Mouse (Mus musculus): Measurements from ENCODE around the gene Pla2g16. TPM values are rescaled to one million over a fixed set of nuclear protein-coding genes. Genes with fewer than 3 reads are reported as not detected.

The Pla2g16 gene
- polyA plus RNA-seq, 1 experiment from 2014 or later, result 8.6 TPM

DNA sequence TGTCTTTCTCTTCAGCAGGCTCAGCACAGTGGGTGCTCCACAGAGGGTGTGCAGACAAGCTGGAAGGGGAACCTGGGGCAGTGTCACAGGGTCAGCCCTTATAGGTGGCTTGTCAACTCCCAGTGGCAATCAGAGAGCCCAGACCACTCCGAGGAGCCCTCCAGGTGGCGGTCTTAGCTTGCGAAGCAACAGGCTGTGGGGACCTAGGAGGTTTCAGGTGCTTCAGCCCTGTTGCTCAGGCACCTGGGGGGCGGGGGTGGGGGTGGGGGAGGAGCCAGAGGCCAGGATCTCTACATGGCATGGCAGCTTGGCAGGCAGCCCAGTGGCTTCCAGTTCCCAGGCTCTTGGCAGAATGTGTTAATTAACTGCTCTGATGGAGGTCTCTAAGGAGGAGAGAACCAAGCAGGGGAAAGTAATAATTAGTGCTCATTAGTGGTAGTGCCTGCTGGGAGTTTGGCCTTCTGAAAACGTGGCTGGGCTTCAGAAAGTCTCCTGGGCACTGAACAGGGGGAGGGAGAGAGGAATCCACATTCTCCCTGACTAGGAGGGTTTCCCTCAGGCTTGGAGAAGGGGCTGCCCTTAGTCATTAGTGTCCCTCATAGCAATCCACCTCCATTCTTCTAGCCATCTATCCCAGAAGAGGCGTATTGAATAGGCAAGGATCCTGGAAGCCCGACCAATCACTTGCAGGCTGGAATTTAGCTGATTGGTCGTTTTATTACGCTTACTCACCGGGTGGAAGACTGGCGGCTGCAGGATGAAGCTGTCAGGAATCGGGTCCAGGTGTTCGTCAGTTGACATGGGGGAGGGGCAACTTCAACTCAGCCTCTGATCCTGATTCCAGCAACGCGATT lies 48.9 kb downstream of the Pla2g16 start:
- Histone ChIP-seq H3K4me3 (ENCODE audit: low read depth, low read length) (peak overlapping the region; percentile 12), H3K9me3 (replicated peaks; ENCODE audit: control insufficient read depth, low read length) (no peaks in the 10 kb centered on the region), H3K27ac (replicated peaks; ENCODE audit: low read depth, low read length) (no peak overlapping the region), H3K9ac (replicated peaks; ENCODE audit: low read length) (peak overlapping the region; percentile 43; the same call in 1 of the 2 replicates), H3K4me1 (ENCODE audit: control insufficient read depth, insufficient read depth, low read length) (peaks cover 10% of the 10 kb centered on the region; the same call in 1 of the 2 replicates), H3K36me3 (replicated peaks; ENCODE audit: control insufficient read depth, insufficient read depth, low read depth, low read length) (no peaks in the 10 kb centered on the region), H3K4me2 (ENCODE audit: low read depth, low read length) (peak overlapping the region; percentile 64), H3K27me3 (ENCODE audit: control insufficient read depth, insufficient read depth, low read length) (no peaks in the 10 kb centered on the region)
- ATAC-seq (replicated peaks; ENCODE audit: insufficient number of reproducible peaks, low FRiP score, low TSS enrichment, low read depth) (peak; percentile 72), DNase-seq (ENCODE audit: low spot score) (peak; percentile 70)
- 5% methylated on average over 15 of the region's 15 CpGs for WGBS

GRCm38 (mm10) chr19:7606801-7607689 lies 49.8 kb downstream of the Pla2g16 start, which contains the start of gene Lgals12:
Gene Lgals12, minus strand, starts transcription at chr19:7607193.
- peaks cover 3% of the 10 kb centered on the region; the same call in 1 of the 2 replicates for H3K27me3 ChIP-seq (ENCODE audit: control insufficient read depth, insufficient read depth, low read length)
- peak within 1 kb of the TSS; percentile 64 for H3K4me2 ChIP-seq (ENCODE audit: low read depth, low read length)
- peak within 1 kb of the TSS; percentile 12 for H3K4me3 ChIP-seq (ENCODE audit: low read depth, low read length)
- peaks cover 10% of the 10 kb centered on the region; the same call in 1 of the 2 replicates for H3K4me1 ChIP-seq (ENCODE audit: control insufficient read depth, insufficient read depth, low read length)
- no peaks in the 10 kb centered on the region for H3K9me3 ChIP-seq (replicated peaks; ENCODE audit: control insufficient read depth, low read length)
- WGBS, result 6% methylated on average over 15 of the region's 15 CpGs
- H3K27ac ChIP-seq (replicated peaks; ENCODE audit: low read depth, low read length), result no peak within 1 kb of the TSS
- H3K9ac ChIP-seq (replicated peaks; ENCODE audit: low read length), result peak within 1 kb of the TSS; percentile 43
- peak; percentile 40 for ATAC-seq (replicated peaks; ENCODE audit: insufficient number of reproducible peaks, low FRiP score, low TSS enrichment, low read depth)
- H3K36me3 ChIP-seq (replicated peaks; ENCODE audit: control insufficient read depth, insufficient read depth, low read depth, low read length), result no peaks in the 10 kb centered on the region
- DNase-seq (ENCODE audit: low spot score), result peak; percentile 30

DNA sequence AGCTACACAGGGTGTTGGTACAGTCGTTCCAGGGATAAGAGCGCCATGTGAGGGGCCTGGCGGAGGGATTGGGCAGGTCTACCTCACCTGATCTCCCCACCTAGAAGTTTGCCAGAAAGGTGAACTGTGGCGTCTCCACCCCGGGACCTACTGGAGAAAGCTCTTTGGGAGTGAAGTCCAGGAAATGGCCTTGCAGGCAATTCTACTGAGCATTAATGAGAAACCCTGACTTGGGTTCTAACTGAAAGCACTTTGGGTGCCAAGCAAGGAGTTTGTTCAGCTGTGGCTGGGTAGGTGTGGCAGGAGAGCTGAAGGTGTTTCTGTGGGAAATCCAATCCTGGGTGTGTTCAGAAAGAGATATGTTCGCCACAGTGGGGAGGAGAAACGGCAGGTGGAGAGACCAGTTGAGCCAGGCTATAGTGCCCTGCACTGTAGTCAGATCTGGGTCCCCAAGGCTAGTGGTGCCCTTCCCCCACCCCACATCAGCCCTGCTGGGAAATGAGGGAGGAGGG lies 50.5 kb downstream of the Pla2g16 start:
- Histone ChIP-seq H3K27me3 (ENCODE audit: control insufficient read depth, insufficient read depth, low read length) (peaks cover 7% of the 10 kb centered on the region), H3K9me3 (replicated peaks; ENCODE audit: control insufficient read depth, low read length) (no peaks in the 10 kb centered on the region), H3K36me3 (replicated peaks; ENCODE audit: control insufficient read depth, insufficient read depth, low read depth, low read length) (no peaks in the 10 kb centered on the region), H3K4me3 (ENCODE audit: low read depth, low read length) (no peak overlapping the region), H3K4me1 (ENCODE audit: control insufficient read depth, insufficient read depth, low read length) (peaks cover 10% of the 10 kb centered on the region; the same call in 1 of the 2 replicates), H3K4me2 (ENCODE audit: low read depth, low read length) (no peak overlapping the region), H3K27ac (replicated peaks; ENCODE audit: low read depth, low read length) (no peak overlapping the region), H3K9ac (replicated peaks; ENCODE audit: low read length) (no peak overlapping the region)
- ATAC-seq (replicated peaks; ENCODE audit: insufficient number of reproducible peaks, low FRiP score, low TSS enrichment, low read depth) (no peak), DNase-seq (ENCODE audit: low spot score) (no peak)
- 79% methylated on average over 7 of the region's 7 CpGs for WGBS

GRCm38 (mm10) chr19:7611942-7612757 lies 54.9 kb downstream of the Pla2g16 start, which contains the start of gene Hrasls5:
Gene Hrasls5, plus strand, starts transcription at chr19:7612541.
- Histone ChIP-seq H3K4me1 (ENCODE audit: control insufficient read depth, insufficient read depth, low read length) (peaks cover under 1% of the 10 kb centered on the region; the same call in 1 of the 2 replicates), H3K9ac (replicated peaks; ENCODE audit: low read length) (peak within 1 kb of the TSS; percentile 54), H3K9me3 (replicated peaks; ENCODE audit: control insufficient read depth, low read length) (no peaks in the 10 kb centered on the region), H3K27me3 (ENCODE audit: control insufficient read depth, insufficient read depth, low read length) (peaks cover 7% of the 10 kb centered on the region), H3K4me2 (ENCODE audit: low read depth, low read length) (peak within 1 kb of the TSS; percentile 95), H3K36me3 (replicated peaks; ENCODE audit: control insufficient read depth, insufficient read depth, low read depth, low read length) (no peaks in the 10 kb centered on the region), H3K4me3 (ENCODE audit: low read depth, low read length) (peak within 1 kb of the TSS; percentile 43), H3K27ac (replicated peaks; ENCODE audit: low read depth, low read length) (no peak within 1 kb of the TSS)
- ATAC-seq (replicated peaks; ENCODE audit: insufficient number of reproducible peaks, low FRiP score, low TSS enrichment, low read depth) (0 out of 2 replicates have a peak, but pooled peaks have one; percentile 55), DNase-seq (ENCODE audit: low spot score) (peak; percentile 35)
- WGBS, result 3% methylated on average over 54 of the region's 54 CpGs

GRCm38 (mm10) chr19:7613151-7613550 lies 55.9 kb downstream of the Pla2g16 start:
- WGBS, result 86% methylated on average over 7 of the region's 7 CpGs
- H3K9me3 ChIP-seq (replicated peaks; ENCODE audit: control insufficient read depth, low read length), result no peaks in the 10 kb centered on the region
- H3K4me2 ChIP-seq (ENCODE audit: low read depth, low read length), result no peak overlapping the region
- H3K36me3 ChIP-seq (replicated peaks; ENCODE audit: control insufficient read depth, insufficient read depth, low read depth, low read length), result no peaks in the 10 kb centered on the region
- ATAC-seq (replicated peaks; ENCODE audit: insufficient number of reproducible peaks, low FRiP score, low TSS enrichment, low read depth) (no peak), DNase-seq (ENCODE audit: low spot score) (no peak)
- no peaks in the 10 kb centered on the region for H3K4me1 ChIP-seq (ENCODE audit: control insufficient read depth, insufficient read depth, low read length)
- H3K9ac ChIP-seq (replicated peaks; ENCODE audit: low read length), result no peak overlapping the region
- H3K27me3 ChIP-seq (ENCODE audit: control insufficient read depth, insufficient read depth, low read length), result peaks cover 7% of the 10 kb centered on the region
- H3K4me3 ChIP-seq (ENCODE audit: low read depth, low read length), result no peak overlapping the region
- no peak overlapping the region for H3K27ac ChIP-seq (replicated peaks; ENCODE audit: low read depth, low read length)

DNA sequence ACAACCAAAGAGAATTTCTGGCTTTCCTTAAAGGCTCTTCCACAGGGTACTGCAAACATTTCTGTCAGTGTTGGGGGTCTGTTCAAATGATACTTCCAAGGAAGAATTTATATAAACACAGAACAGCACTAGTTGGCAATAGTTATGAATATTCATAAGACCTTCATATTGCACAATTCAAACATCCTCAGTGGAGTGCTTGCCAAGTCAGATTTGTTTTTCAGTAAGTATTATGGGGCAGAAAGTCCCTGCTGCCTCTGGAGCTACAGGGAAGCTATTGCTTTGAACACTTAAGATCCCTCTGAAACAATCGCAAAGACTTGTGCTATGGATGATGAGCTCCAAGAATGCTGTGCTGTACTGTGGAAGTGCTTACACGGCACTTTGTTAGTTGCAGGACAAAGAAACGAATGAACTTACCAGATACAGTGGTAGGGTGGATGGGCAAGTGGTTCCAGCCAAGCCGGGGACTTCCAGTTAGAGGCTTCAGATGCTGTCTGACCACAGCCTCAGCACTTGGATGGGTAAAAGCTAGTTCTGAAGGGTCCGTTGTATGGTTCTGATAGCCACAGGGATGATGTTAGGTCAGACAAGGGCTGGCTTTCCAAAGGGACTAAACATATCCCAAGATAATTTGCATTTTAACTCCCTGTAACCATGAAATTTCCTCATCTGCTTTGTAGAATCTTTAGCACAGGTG lies 59.1 kb downstream of the Pla2g16 start:
- Histone ChIP-seq H3K4me3 (ENCODE audit: low read depth, low read length) (no peak overlapping the region), H3K36me3 (replicated peaks; ENCODE audit: control insufficient read depth, insufficient read depth, low read depth, low read length) (no peaks in the 10 kb centered on the region), H3K4me1 (ENCODE audit: control insufficient read depth, insufficient read depth, low read length) (no peaks in the 10 kb centered on the region), H3K4me2 (ENCODE audit: low read depth, low read length) (no peak overlapping the region), H3K9me3 (replicated peaks; ENCODE audit: control insufficient read depth, low read length) (no peaks in the 10 kb centered on the region), H3K27ac (replicated peaks; ENCODE audit: low read depth, low read length) (no peak overlapping the region), H3K27me3 (ENCODE audit: control insufficient read depth, insufficient read depth, low read length) (peaks cover 7% of the 10 kb centered on the region), H3K9ac (replicated peaks; ENCODE audit: low read length) (no peak overlapping the region)
- no peak for ATAC-seq (replicated peaks; ENCODE audit: insufficient number of reproducible peaks, low FRiP score, low TSS enrichment, low read depth)
- WGBS, result 77% methylated on average over 5 of the region's 5 CpGs
- no peak for DNase-seq (ENCODE audit: low spot score)

DNA sequence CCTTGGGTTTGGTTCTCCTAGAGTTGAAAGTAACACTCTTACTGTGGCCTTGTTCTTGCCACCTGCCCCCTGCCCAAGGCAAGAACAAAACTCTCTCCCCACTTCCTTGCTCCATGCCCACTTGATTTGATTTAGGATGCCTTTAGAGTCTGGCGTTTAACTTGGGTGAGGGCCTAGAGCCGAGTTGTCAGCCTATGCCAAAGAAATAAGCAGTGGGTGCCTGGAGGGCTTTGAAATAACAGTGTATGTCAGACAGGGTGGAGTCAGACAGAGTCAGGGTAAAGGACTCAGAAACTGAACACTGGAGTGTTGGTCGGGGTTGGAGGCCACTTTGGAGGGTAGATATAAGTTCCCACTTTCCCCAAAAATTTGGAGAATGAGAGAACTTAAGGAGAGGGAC lies 59.8 kb downstream of the Pla2g16 start:
- no peaks in the 10 kb centered on the region for H3K9me3 ChIP-seq (replicated peaks; ENCODE audit: control insufficient read depth, low read length)
- no peak for ATAC-seq (replicated peaks; ENCODE audit: insufficient number of reproducible peaks, low FRiP score, low TSS enrichment, low read depth)
- no peaks in the 10 kb centered on the region for H3K36me3 ChIP-seq (replicated peaks; ENCODE audit: control insufficient read depth, insufficient read depth, low read depth, low read length)
- no peak overlapping the region for H3K4me2 ChIP-seq (ENCODE audit: low read depth, low read length)
- no peak overlapping the region for H3K9ac ChIP-seq (replicated peaks; ENCODE audit: low read length)
- no peak for DNase-seq (ENCODE audit: low spot score)
- H3K4me3 ChIP-seq (ENCODE audit: low read depth, low read length), result no peak overlapping the region
- no peaks in the 10 kb centered on the region for H3K4me1 ChIP-seq (ENCODE audit: control insufficient read depth, insufficient read depth, low read length)
- H3K27me3 ChIP-seq (ENCODE audit: control insufficient read depth, insufficient read depth, low read length), result peaks cover 5% of the 10 kb centered on the region; the same call in 1 of the 2 replicates
- 63% methylated on average over 3 of the region's 3 CpGs for WGBS
- no peak overlapping the region for H3K27ac ChIP-seq (replicated peaks; ENCODE audit: low read depth, low read length)

Measured in embryonic facial prominence, embryonic 11.5 days (tissue).